Mouse (Mus musculus) liver, embryonic 13.5 days (tissue): ENCODE results near the gene Gm6526. TPM values are rescaled to one million over a fixed set of nuclear protein-coding genes. Genes with fewer than 3 reads are reported as not detected.
"Not testable (repeated sequence)": the region's sequence is repeated elsewhere in the genome, so short reads cannot be mapped to it uniquely, and the experiment has no call there.

Source experiments
- ATAC-seq: fragments of 200-750 bp; cut with Nextera tagmentation; 2 replicates; pipeline ENCODE4 v1.8.0; 2017; ENCODE audit warnings: low read depth, mild to moderate bottlenecking, moderate number of reproducible peaks, moderate library complexity
- DNase-seq: peaks from one replicate; pipeline ENCODE4 v3.0.0; 2022
- H3K27ac ChIP-seq: fragments of 300-500 bp; sonication (generic); 2 replicates; pipeline ENCODE4 v1.5.1; 2015; ENCODE audit warnings: moderate library complexity, mild to moderate bottlenecking, inconsistent platforms
- H3K27me3 ChIP-seq: fragments of 300-500 bp; sonication (generic); 2 replicates; pipeline ENCODE4 v1.6.1; 2015; ENCODE audit warnings: mild to moderate bottlenecking, inconsistent platforms
- H3K36me3 ChIP-seq: fragments of 300-500 bp; sonication (generic); 2 replicates; pipeline ENCODE4 v1.6.1; 2015; ENCODE audit warnings: mild to moderate bottlenecking, inconsistent platforms
- H3K4me1 ChIP-seq: fragments of 300-500 bp; sonication (generic); replicated peaks from 2 replicates; pipeline ENCODE4 v1.6.1; 2015; ENCODE audit warnings: inconsistent platforms
- H3K4me2 ChIP-seq: fragments of 300-500 bp; sonication (generic); 2 replicates; pipeline ENCODE4 v1.6.1; 2015; ENCODE audit warnings: inconsistent platforms, mild to moderate bottlenecking, moderate library complexity
- H3K4me3 ChIP-seq: fragments of 300-500 bp; sonication (generic); replicated peaks from 2 replicates; pipeline ENCODE4 v1.5.1; 2015; ENCODE audit warnings: mild to moderate bottlenecking, inconsistent platforms
- H3K9ac ChIP-seq: fragments of 300-500 bp; sonication (generic); 2 replicates; pipeline ENCODE4 v1.6.1; 2015; ENCODE audit warnings: mild to moderate bottlenecking, inconsistent platforms
- H3K9me3 ChIP-seq: fragments of 300-500 bp; sonication (generic); replicated peaks from 2 replicates; pipeline ENCODE4 v1.6.1; 2016; ENCODE audit warnings: inconsistent platforms
- WGBS: fragments of 180-500 bp; shearing (Covaris S2); methylation state at CpG from one replicate; pipeline ENCODE4 v1.1.7; 2015; ENCODE audit not compliant: insufficient replicate concordance; 5-methylcytosine and 5-hydroxymethylcytosine counted together
- polyA plus RNA-seq: library from polyadenylated mRNA; unstranded; fragments of >200 nt; fragmentation: Nextera tagmentation; extraction: Ambion mirVana; gene quantifications from 2 replicates; pipeline ENCODE4 v1.2.1, GENCODE M21; 2015

The Gm6526 gene
- polyA plus RNA-seq = not detected in 2 replicates

DNA sequence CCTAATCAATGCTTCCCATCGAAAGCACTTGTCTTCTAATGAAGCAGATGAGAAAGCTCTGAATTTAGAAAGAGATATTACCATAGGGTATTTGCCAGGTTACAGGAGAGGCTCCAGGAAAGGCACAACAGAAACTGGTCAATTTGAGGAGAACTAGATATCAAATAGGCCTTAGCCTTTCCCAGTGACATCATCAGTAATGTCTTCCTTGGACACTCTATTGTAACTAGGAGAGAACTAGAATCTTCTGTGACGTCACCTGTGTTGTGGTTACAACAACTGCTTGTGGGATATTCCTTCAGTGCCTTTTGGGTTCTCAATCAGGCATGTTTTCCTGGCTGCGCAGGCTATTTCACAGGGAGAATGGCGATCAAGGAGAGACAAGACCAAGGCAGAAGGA is at the start of gene Gm6526:
Gene Gm6526 (plus strand): TSS at position 301 of the 400 bp plus-strand sequence.
- not testable (repeated sequence) for H3K4me3 ChIP-seq, H3K27me3 ChIP-seq, H3K9ac ChIP-seq, H3K4me2 ChIP-seq, H3K4me1 ChIP-seq, ATAC-seq, DNase-seq, H3K9me3 ChIP-seq, H3K36me3 ChIP-seq, H3K27ac ChIP-seq
- WGBS = 53% methylated on average over 4 of the region's 4 CpGs

DNA sequence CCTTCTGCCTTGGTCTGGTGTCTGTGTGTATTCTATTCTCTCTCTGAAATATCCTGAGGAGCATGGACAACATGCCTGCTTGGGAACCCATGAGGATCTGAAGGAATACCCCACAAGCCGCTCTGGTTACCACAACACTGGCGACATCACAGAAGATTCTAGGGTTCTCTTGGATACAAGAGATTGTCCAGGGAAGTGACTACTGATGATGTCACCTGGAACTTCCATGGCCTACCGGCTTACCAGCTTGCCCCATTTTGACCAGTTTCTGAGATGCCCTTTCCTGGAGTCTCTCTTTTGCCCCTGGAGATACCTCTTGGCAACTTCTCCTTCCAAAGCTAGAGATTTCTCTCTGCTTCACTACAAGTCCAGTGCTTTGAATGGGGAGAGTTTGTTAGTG is 20.3 kb upstream of the Gm6526 start, which contains the start of gene Gm16506:
Gene Gm16506 (minus strand): TSS at position 101 of the 400 bp plus-strand sequence.
- not testable (repeated sequence) for H3K36me3 ChIP-seq, H3K9ac ChIP-seq, ATAC-seq, H3K4me1 ChIP-seq, H3K4me3 ChIP-seq, H3K27me3 ChIP-seq, DNase-seq, H3K27ac ChIP-seq, H3K4me2 ChIP-seq, H3K9me3 ChIP-seq
- 77% methylated on average over 3 of the region's 3 CpGs for WGBS

DNA sequence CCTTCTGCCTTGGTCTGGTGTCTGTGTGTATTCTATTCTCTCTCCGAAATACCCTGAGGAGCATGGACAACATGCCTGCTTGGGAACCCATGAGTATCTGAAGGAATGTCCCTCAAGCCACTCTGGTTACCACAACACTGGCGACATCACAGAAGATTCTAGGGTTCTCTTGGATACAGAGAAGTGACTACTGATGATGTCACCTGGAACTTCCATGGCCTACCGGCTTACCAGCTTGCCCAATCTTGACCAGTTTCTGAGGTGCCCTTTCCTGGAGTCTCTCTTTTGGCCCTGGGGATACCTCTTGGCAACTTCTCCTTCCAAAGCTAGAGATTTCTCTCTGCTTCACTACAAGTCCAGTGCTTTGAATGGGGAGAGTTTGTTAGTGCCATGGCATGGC is 37.0 kb downstream of the Gm6526 start, which contains the start of gene Gm8180:
Gene Gm8180 (minus strand): TSS at position 101 of the 400 bp plus-strand sequence.
- 73% methylated on average over 3 of the region's 3 CpGs for WGBS
- not testable (repeated sequence) for H3K9ac ChIP-seq, H3K4me2 ChIP-seq, H3K36me3 ChIP-seq, H3K9me3 ChIP-seq, H3K4me3 ChIP-seq, H3K27me3 ChIP-seq, H3K4me1 ChIP-seq, H3K27ac ChIP-seq, DNase-seq, ATAC-seq

DNA sequence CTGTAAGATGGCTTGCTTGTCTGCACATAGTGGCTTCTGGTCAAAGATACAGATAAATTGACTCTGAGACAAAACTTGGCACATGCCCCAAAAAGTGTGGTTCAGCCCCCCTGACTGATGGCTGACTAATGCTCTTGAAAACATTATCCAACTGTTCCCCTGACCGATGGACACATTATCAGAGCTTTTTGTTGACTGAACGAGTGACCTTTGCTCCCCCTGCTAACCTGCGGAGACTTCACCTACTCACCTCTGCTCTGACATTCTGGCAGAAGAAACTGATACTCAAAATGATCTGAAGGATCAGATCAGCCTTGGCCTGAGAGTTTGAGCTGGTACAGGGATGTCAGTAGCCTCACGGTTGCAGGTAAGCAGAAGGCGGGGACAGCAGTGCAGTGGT is 46.1 kb downstream of the Gm6526 start:
- not testable (repeated sequence) for H3K9ac ChIP-seq, ATAC-seq, H3K36me3 ChIP-seq, H3K27me3 ChIP-seq, H3K9me3 ChIP-seq, DNase-seq, H3K27ac ChIP-seq, H3K4me2 ChIP-seq, H3K4me3 ChIP-seq, H3K4me1 ChIP-seq
- 57% methylated on average over 5 of the region's 5 CpGs for WGBS

DNA sequence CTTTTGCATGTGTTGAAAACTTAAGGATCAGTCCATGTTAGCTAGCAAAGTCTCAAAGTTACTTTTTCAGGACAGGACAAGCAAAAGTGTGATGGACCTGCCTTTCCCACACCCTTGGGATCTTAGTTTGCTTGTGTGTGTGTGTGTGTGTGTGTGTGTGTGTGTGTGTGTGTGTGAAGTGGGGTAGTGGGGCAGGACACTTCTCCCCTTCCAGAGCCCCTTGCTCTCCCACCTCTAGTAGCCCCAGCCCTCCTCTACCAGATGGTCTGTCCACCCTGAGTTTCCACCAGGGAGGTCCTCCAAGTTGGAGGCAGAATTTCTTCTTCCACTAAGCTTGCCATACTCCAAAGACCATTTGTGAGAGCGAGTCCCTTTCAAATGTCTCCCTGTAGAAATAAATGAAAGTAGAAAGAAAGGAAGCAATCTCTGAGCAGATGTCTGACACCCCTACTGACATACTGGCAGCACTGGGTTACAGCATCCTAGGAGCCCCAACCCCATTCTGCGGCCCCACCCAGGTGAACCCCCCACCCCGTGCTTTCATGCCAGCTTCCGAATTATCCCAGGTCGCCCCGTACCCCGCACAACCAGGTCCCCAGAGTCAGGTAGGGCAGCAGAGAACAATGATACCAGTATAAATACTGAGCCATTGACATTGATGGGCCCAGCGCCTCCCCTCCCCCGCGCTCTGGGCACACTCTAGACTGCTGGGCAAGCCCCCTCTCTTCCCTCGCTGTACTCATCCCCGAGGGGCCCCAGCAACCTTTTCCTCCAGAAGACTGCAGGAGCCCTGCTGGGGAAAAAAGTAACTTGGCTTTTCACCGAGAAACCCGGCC is 48.6 kb downstream of the Gm6526 start:
- no peak for ATAC-seq
- DNase-seq = no peak

DNA sequence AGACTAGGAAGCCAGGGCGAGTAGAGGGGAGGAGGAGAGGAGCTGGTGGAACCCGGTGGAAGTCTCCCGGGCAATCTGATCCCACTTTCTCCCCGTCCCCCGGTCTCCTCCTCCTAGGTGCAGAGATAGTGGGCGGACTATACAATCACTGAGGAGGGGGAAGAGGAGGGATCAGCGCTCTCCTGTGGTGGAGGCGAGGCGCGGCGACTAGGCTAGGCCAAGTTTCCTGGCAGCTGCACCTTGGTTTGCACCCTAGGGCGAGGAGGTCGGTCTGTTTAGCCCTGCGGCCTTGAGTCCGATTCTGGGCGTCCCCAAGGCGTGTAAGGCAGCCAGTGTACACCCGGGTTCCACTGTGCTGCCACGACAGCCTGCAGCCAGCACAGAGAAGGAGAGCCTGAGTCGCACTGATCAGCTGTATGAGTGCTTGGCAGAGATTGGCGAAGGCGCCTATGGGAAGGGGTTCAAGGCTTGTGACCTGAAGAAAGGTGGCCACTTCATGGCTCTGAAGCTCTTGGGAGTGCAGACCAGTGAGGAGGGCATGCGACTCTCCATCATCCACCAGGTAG is 49.3 kb downstream of the Gm6526 start:
- not testable (repeated sequence) for H3K27me3 ChIP-seq, ATAC-seq, H3K4me3 ChIP-seq, DNase-seq, H3K36me3 ChIP-seq, H3K9me3 ChIP-seq, H3K27ac ChIP-seq, H3K4me1 ChIP-seq, H3K9ac ChIP-seq
- 11% methylated on average over 22 of the region's 23 CpGs for WGBS
- peak overlapping the region; percentile 24; the same call in 1 of the 2 replicates for H3K4me2 ChIP-seq

More for the DNA sequence above, 48.6 kb downstream of the Gm6526 start:
- Histone ChIP-seq H3K27ac (no peak overlapping the region), H3K9ac (no peak overlapping the region), H3K9me3 (no peaks in the 10 kb centered on the region), H3K4me2 (peak overlapping the region; percentile 24; the same call in 1 of the 2 replicates), H3K36me3 (no peaks in the 10 kb centered on the region), H3K4me1 (no peaks in the 10 kb centered on the region), H3K27me3 (no peaks in the 10 kb centered on the region), H3K4me3 (no peak overlapping the region)
- WGBS = 18% methylated on average over 14 of the region's 14 CpGs

DNA sequence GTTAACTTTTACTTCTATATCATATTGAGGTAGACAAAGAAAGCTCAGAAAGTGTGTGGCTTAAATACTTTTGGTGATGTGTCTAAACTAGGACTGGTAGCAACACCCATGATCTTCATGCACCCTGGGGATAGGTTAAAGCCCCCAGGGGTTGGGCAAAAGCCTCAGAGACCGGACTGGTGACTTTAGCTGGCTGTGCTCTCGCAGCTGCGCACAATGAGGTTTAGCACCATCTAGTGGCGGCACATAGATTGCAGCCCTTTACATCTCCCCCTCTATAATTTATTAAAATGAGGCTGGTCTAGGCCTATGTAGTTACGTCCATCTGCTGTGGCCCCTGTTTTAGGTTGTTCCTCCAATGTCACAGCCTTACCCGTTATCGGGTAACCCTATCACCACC is 56.8 kb downstream of the Gm6526 start:
- H3K9me3 ChIP-seq, H3K27me3 ChIP-seq, H3K27ac ChIP-seq, H3K4me1 ChIP-seq, H3K36me3 ChIP-seq, ATAC-seq, H3K4me2 ChIP-seq, DNase-seq, H3K9ac ChIP-seq, H3K4me3 ChIP-seq: not testable (repeated sequence)
- 16% methylated on average over 7 of the region's 7 CpGs for WGBS

Other genes starting within 250 kb of the Gm6526 start
- not detected in 2 replicates for gene Gm5799, start 204.3 kb upstream of the Gm6526 start, polyA plus RNA-seq
- not detected in 2 replicates for gene Gm17654, start 168.7 kb upstream of the Gm6526 start, polyA plus RNA-seq
- not detected in 2 replicates for gene Gm10375, start 139.9 kb upstream of the Gm6526 start, polyA plus RNA-seq
- gene Gm8165, start 70.7 kb upstream of the Gm6526 start, polyA plus RNA-seq = not detected in 2 replicates
- 0.47 and 1.1 TPM in 2 replicates for gene Gm7324, start 50.0 kb upstream of the Gm6526 start, polyA plus RNA-seq
- not detected in 2 replicates for gene Gm16506, start 20.4 kb upstream of the Gm6526 start, polyA plus RNA-seq
- not detected in 2 replicates for gene Gm8180, start 36.9 kb downstream of the Gm6526 start, polyA plus RNA-seq
- gene Ear1, start 127.7 kb downstream of the Gm6526 start, polyA plus RNA-seq = 9.1 and 12.0 TPM in 2 replicates
- not detected in 2 replicates for gene Ear10, start 175.7 kb downstream of the Gm6526 start, polyA plus RNA-seq
- gene Gm8113, start 177.5 kb downstream of the Gm6526 start, polyA plus RNA-seq = 9.1 and 11.2 TPM in 2 replicates
- gene Ang5, start 209.2 kb downstream of the Gm6526 start, polyA plus RNA-seq = not detected in 2 replicates